Mouse (Mus musculus): ENCODE results near the gene Plxnd1.

DNA sequence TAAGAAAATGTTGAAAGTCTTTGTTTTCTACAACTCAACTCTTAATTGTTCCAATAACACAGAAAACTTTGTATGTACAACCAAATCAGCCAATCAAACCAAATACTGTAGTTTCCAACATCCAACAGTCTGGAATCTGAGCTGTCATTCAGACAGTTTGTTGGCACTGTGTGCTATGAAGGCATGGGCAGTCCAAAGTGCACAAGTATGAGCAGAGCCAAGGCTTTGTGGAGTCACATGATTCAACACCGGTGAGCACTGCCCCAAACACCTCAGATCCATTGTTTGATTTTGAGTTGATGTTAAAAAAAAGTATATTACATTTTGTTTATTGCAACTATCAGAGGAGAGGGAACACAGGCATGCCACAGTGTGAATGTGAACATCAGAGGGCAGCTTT lies 54.2 kb downstream of the Plxnd1 start:
- TF ChIP-seq CTCF (IDR thresholded peaks at IDR 0.05) (no peak), POLR2A (IDR thresholded peaks at IDR 0.05; ENCODE audit: insufficient read depth, low read depth, low read length) (no peak)

Data from heart, adult 2 months (tissue).